Mouse (Mus musculus) gastrocnemius, postnatal 25 days (tissue): ENCODE measurements around the gene Rbm47. TPM values are rescaled to one million over a fixed set of nuclear protein-coding genes. Genes with fewer than 3 reads are reported as not detected.

ENCODE experiments used
- DNase-seq: peaks from one replicate; pipeline ENCODE4 v3.0.0; 2022
- total RNA-seq, 2 experiments: library from RNA; stranded (reverse); gene quantifications; 1 replicate in 1 of 2; 2 replicates in 1 of 2; pipeline ENCODE4 v1.2.3; 2021

Rbm47 gene
- total RNA-seq, 2 experiments from 2014 or later: 0.61 to 1.2 TPM

- no peak for DNase-seq
Measured at GRCm38 (mm10) chr5:66067219-66067618, 105.7 kb downstream of the Rbm47 start.

DNA sequence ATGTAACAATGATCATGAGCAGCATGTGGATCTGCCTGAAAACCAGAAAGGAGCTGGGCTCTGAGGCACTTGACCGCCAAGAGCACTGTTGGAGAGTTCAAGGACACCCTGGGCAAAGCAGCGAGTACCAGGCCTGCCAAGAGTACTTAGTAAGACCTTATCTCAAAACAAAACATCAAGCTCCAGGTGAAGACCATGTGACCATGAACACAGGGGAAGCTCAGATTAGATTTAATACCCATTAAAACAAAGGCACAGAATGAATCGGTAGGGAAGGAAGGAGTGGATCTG, 110.0 kb downstream of the Rbm47 start:
- no peak for DNase-seq

DNA sequence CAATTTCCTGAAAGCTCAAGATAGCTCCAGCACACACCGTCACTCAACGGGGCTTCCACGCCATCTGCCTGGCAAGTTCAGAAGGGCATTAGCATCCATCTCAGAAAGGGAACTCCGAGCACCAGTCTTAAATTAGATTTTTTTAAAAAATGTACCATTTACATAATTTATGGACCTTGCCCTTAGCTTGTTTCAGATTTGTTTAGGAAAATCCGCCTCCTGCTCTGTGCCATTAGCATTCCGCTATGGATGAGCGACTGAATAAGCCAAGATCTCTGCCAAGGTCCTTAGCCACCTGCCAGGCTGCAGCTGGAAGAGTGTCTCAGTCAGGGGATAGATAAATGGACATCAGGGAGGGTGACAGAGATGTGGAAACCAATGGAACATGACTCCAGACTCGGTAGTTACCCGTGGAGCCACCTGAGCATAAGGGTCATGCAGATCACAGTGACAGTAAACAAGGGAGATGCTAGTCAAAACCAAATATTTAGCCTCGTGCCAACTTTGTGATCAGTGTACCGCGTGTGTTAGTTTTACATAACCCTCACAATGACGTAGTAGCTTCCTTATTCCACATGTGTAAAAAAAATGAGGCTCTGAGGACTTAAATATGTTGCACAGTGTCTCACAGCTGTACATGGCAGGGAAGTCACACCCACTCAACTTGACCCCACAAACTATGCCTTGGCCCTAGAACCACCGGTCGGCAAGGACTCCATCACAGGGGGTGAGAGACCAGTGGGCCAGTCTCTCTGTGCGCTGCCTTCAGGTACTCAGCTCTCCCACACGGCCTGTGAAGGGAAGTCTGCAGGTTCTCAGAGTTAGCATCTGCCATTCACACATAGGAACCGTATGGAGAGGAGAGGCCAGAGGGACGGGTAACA, 110.6 kb downstream of the Rbm47 start:
- DNase-seq: no peak

GRCm38 (mm10) chr5:66061667-66062045, 111.3 kb downstream of the Rbm47 start:
- no peak for DNase-seq

DNA sequence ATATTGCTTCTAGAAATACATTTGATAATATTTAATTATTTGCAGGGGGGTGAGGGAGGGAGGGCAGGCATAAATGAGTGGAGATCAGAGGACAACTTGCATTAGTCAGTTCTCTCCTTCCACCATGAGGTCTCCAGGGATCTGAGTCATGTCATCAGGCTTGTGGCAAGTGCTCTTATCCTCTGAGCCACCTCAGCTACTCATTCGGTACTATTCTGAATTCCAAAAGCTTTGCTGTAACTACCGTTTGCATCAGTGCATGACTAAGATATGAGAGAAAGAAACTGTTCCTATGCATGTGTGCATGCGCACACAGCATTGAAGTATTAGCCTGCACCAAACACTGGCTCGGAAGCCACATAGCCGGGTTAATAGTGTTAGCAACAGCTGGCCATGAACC, 114.1 kb downstream of the Rbm47 start:
- no peak for DNase-seq

DNA sequence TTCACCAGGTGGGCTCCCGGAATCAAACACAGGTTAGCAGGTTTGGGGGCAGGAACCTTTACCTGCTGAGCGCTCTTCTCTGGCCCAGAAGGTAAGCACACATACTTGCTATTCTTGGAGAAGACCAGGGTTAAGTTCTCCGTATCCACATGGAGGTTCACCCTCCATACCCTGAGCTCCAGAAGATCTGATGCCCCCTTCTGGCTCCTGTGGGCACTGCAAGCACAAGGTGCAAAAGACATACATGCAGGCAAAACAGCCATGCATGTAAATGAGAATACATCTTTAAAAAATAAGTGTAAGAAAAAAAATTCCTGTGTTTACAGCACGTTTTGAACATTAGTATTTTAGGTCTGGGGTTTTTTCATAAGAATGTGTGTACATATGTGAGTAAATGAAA, 116.2 kb downstream of the Rbm47 start:
- no peak for DNase-seq

GRCm38 (mm10) chr5:66054394-66054793, 118.5 kb downstream of the Rbm47 start:
- no peak for DNase-seq

GRCm38 (mm10) chr5:66052777-66053548, 120.0 kb downstream of the Rbm47 start:
- no peak for DNase-seq

- DNase-seq: no peak
Measured at GRCm38 (mm10) chr5:66050841-66051240, 122.1 kb downstream of the Rbm47 start.

DNA sequence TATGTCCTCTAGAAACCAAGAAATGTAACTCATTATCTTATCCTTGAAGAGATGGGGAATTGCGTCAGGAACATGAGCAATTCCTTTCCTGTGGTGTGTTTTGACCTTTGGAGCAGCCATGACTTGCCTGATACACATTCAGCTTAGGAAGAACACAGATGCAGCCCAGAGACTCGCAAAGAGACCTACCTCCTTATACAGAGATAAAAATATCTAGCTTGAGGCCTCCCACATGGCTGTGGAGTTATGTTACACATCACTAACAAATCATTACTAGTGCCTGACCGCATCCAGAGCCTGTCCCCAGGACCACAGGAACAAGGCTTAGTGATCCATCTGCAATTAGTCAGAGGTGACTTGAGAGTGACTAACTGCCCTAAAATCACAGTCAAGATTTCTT, 126.6 kb downstream of the Rbm47 start:
- DNase-seq: no peak

DNA sequence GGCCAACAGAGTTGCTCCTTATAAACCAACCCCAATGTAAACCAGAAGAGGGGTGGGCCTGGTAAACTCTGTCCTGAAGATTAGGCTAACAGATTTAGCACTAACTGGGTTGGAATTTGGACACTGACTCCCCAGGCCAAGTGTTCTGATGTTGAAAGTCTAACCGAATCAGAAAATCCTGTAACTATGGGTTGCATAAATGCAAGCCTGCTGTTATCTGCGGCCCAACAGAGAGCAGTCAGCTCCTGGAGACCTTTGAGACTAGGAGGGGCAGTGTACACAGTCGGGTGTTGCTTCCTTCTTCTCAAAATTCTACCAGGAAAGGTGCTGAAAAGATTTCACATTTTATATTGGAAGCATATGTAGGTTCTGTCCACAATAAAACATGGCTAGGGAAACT, 129.0 kb downstream of the Rbm47 start:
- no peak for DNase-seq

DNA sequence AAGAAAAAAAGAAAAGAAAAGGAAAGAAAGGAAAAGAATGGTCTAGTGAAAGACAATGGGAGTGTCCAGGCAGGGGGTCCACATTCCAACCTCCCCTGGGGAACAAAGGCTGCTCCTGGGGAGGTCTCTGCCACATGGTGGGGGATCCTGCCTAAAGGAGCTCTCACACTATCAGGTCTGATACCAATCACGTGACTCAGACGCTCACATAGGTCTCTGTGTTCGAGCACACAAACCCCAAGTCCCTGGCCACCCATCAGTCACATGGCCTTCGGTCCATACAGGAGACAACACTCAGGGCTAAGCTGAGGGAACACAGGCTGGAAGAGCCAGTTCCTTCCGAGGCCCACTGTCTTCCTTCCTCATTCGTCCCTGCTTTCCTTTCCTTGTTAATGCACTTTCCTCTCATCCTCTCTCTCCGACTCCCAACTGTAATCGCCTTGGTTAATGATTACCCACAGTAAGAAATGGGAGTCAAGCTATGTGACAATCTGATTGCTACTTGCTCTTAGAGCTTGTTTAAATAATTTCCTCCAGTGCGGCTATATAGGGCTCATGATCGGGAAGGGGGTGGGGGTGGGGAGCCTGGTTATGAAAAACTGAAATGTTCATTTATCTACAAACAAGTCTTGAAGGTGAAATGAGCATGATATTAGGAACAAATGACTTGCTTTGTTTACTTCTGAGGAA, 130.1 kb downstream of the Rbm47 start:
- DNase-seq: no peak

- DNase-seq: no peak
Measured at GRCm38 (mm10) chr5:66040744-66041279, 132.1 kb downstream of the Rbm47 start.

DNA sequence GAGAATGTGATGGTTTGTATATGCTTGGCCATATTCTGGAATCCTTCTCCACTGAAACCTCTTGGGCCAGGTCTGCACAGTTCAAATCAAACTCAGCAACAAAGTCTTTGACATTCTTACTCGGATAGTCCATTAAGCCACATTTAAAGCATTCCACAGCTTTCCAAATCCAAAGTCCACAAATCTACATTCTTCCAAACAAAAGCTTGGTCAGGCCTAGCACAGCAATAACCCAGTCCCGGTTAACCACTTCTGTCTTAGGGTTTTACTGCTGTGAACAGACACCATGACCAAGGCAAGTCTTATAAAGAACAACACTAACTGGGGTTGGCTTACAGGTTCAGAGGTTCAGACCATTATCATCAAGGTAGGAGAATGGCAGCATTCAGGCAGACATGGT, 133.1 kb downstream of the Rbm47 start:
- no peak for DNase-seq

DNA sequence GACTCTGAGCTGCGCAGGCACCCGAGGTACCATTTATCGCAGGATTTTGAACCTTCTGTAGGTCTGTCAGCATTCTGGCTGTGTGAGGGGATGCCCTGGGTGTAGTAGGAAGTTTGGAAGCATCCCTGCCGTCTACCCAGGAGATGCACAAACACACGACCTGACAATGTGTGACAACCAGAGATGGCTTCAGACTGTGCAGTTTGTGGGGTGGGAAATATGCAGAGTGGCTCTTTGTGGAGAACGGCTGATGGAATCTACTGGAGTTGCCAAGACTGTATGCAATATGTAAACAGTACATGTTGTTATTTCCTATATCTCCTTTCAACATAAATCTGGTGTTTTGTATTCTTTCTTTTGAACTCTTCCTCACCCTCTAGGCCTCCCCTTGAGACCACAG, 135.9 kb downstream of the Rbm47 start:
- no peak for DNase-seq

GRCm38 (mm10) chr5:66036440-66037054, 136.4 kb downstream of the Rbm47 start:
- no peak for DNase-seq

- DNase-seq: no peak
Measured at GRCm38 (mm10) chr5:66034375-66035195, 138.3 kb downstream of the Rbm47 start.

DNA sequence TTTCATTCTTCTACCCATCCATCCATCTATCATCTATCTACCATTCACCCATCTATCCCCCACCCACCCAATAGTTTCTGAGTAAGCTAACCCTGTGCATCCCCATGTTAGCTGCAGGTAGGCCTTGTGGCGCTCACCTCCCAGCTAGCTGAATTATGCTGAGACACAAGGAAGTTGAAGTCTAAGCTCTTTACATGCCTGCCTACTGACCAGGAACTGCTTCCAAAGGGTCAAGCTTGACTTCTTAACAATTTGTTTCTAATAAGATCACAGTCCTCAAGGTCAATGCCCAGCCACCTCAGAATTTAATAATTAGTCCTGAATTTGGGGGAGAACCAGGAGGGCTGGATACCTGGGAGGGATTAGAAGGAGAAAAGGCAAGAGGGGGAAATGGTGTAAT, 140.1 kb downstream of the Rbm47 start:
- no peak for DNase-seq

GRCm38 (mm10) chr5:66031699-66032098, 141.2 kb downstream of the Rbm47 start:
- DNase-seq: no peak

GRCm38 (mm10) chr5:66028232-66028631, 144.7 kb downstream of the Rbm47 start:
- no peak for DNase-seq

GRCm38 (mm10) chr5:66027206-66027605, 145.7 kb downstream of the Rbm47 start:
- no peak for DNase-seq
